Mouse (Mus musculus) layer of hippocampus, adult 9-11 months (tissue): ENCODE results near the gene Olfr723.
"Not testable (repeated sequence)": the region's sequence is repeated elsewhere in the genome, so short reads cannot be mapped to it uniquely, and the experiment has no call there.

ENCODE experiments used
- DNase-seq: peaks from one replicate; pipeline ENCODE4 v3.0.0; 2022

The Olfr723 gene

DNA sequence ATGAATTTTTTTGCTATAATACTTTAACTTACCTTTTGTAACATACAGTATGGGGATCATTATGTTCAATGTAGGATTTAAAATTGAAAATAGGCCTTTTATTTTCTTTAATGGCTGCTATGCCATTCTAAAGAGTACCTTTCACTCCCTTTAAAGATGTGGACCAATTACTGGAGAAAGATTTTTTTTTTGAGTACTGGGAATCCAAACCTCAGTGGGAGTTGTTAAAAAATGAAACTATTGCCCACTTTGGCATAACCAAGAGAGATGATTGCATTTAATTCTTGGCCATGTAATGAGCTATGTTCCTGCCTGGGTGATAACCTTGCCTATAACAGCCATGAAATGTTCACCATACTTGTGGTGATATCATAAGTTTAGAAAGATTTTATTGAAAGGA, at the start of gene Olfr723:
Gene Olfr723, minus strand, starts transcription at position 101 of the 400 bp plus-strand sequence.
- not testable (repeated sequence) for DNase-seq

- not testable (repeated sequence) for DNase-seq
Measured at GRCm38 (mm10) chr14:49963174-49963573, 31.6 kb upstream of the Olfr723 start, which contains the start of gene Olfr724. Gene Olfr724, minus strand, starts transcription at chr14:49963274.

GRCm38 (mm10) chr14:49955890-49956289, 24.3 kb upstream of the Olfr723 start:
- DNase-seq = no peak

GRCm38 (mm10) chr14:49901899-49902298, 29.7 kb downstream of the Olfr723 start, which contains the start of gene Olfr722:
Gene Olfr722, minus strand, starts transcription at chr14:49901999.
- no peak for DNase-seq
